In genomic region chr14:24862661-24863060, GRCm38 (mm10) we compare ENCODE assay signal across 17 mouse cellular contexts.
"Had no signal": no experiment of that assay in that cellular context is flagged by ENCODE, and none has a peak within 500 bp of the region (broad histone marks: within the 10 kb centered on the region; RNA-seq: fewer than 3 reads in every experiment).

No protein-coding gene starts in this region.

- ATAC-seq: intestine, embryonic 15.5 days; liver, postnatal 0 days; midbrain, embryonic 15.5 days had no signal

- H3K9ac ChIP-seq: intestine, embryonic 15.5 days; limb, embryonic 12.5 days; liver, embryonic 13.5 days; liver, postnatal 0 days; lung, embryonic 15.5 days; midbrain, embryonic 15.5 days; neural tube, embryonic 12.5 days had no signal

- H3K36me3 ChIP-seq: intestine, embryonic 15.5 days; limb, embryonic 12.5 days; liver, embryonic 13.5 days; lung, embryonic 15.5 days; midbrain, embryonic 15.5 days; neural tube, embryonic 12.5 days had no signal

- DNase-seq: kidney, adult 18-20 months; liver; liver, embryonic 13.5 days; liver, postnatal 0 days; lung, postnatal 14 days; right cerebral cortex, postnatal 14 days; thymus, adult 2 months; thymus, postnatal 25 days had no signal

- H3K4me2 ChIP-seq: intestine, embryonic 15.5 days; limb, embryonic 12.5 days; liver, embryonic 13.5 days; lung, embryonic 15.5 days; midbrain, embryonic 15.5 days; neural tube, embryonic 12.5 days had no signal

- H3K9me3 ChIP-seq: intestine, embryonic 15.5 days; limb, embryonic 12.5 days; liver, embryonic 13.5 days; lung, embryonic 15.5 days; megakaryocyte, embryonic 14.5 days; midbrain, embryonic 15.5 days; neural tube, embryonic 12.5 days had no signal

- H3K27ac ChIP-seq: intestine, embryonic 15.5 days; kidney, postnatal 0 days; layer of hippocampus, adult 2 months; limb, embryonic 12.5 days; liver, embryonic 13.5 days; lung, embryonic 15.5 days; macrophage; midbrain, embryonic 15.5 days; neural tube, embryonic 12.5 days had no signal

- H3K4me1 ChIP-seq: liver, embryonic 13.5 days; lung, embryonic 15.5 days; megakaryocyte, embryonic 14.5 days; midbrain, embryonic 15.5 days had no signal

- H3K4me3 ChIP-seq: intestine, embryonic 15.5 days; layer of hippocampus, adult 2 months; limb, embryonic 12.5 days; liver, embryonic 13.5 days; lung, embryonic 15.5 days; megakaryocyte, embryonic 14.5 days; midbrain, embryonic 15.5 days; neural tube, embryonic 12.5 days had no signal

- H3K27me3 ChIP-seq: intestine, embryonic 15.5 days; limb, embryonic 12.5 days; liver, embryonic 13.5 days; lung, embryonic 15.5 days; midbrain, embryonic 15.5 days; neural tube, embryonic 12.5 days had no signal
